Mouse (Mus musculus) cerebellum, postnatal 36 days (tissue): Measurements from ENCODE around the gene Ybx2.
A peak's percentile ranks its signal among the peaks of the same experiment; 100 is the strongest.

ENCODE experiments used
- DNase-seq, 2 experiments: peaks; one replicate each; pipeline ENCODE4 v3.0.0; 2021 to 2022; ENCODE audit warnings: mixed read lengths in 2 of 2

Ybx2 gene

GRCm38 (mm10) chr11:69935137-69935879 lies at the start of gene Ybx2:
Gene Ybx2, plus strand, starts transcription at chr11:69935796.
- peak; percentile 88 to 95 for DNase-seq

- no peak for DNase-seq
Measured at GRCm38 (mm10) chr11:69886907-69887635, 48.5 kb upstream of the Ybx2 start.

GRCm38 (mm10) chr11:69891482-69891881 lies 44.1 kb upstream of the Ybx2 start:
- DNase-seq, result no peak

- DNase-seq, result no peak
Measured at GRCm38 (mm10) chr11:69894671-69895070, 40.9 kb upstream of the Ybx2 start.

GRCm38 (mm10) chr11:69895291-69895690 lies 40.3 kb upstream of the Ybx2 start, which contains the start of gene Acap1:
Gene Acap1, minus strand, starts transcription at chr11:69895539.
- DNase-seq, result no peak

GRCm38 (mm10) chr11:69899870-69900269 lies 35.7 kb upstream of the Ybx2 start:
- no peak for DNase-seq

- peak; percentile 85 to 87 for DNase-seq
Measured at GRCm38 (mm10) chr11:69900471-69901405, 34.9 kb upstream of the Ybx2 start, which contains the start of the genes 2810408A11Rik and Neurl4. Gene 2810408A11Rik, minus strand, starts transcription at chr11:69900987. Gene Neurl4, plus strand, starts transcription at chr11:69901072.

- peak; percentile 94 to 95 for DNase-seq
Measured at GRCm38 (mm10) chr11:69901406-69901846, 34.2 kb upstream of the Ybx2 start.

- DNase-seq, result peak in 1 of 2 experiments; percentile 41
Measured at GRCm38 (mm10) chr11:69901993-69902392, 33.6 kb upstream of the Ybx2 start.

- no peak for DNase-seq
Measured at GRCm38 (mm10) chr11:69902972-69903371, 32.6 kb upstream of the Ybx2 start.

GRCm38 (mm10) chr11:69904311-69904710 lies 31.3 kb upstream of the Ybx2 start:
- no peak for DNase-seq

GRCm38 (mm10) chr11:69908645-69909044 lies 27.0 kb upstream of the Ybx2 start:
- no peak for DNase-seq

GRCm38 (mm10) chr11:69909174-69909573 lies 26.4 kb upstream of the Ybx2 start:
- DNase-seq, result no peak

- no peak for DNase-seq
Measured at GRCm38 (mm10) chr11:69910177-69910576, 25.4 kb upstream of the Ybx2 start.

- DNase-seq, result no peak
Measured at GRCm38 (mm10) chr11:69910781-69911560, 24.6 kb upstream of the Ybx2 start.

GRCm38 (mm10) chr11:69911701-69912100 lies 23.9 kb upstream of the Ybx2 start:
- DNase-seq, result no peak

GRCm38 (mm10) chr11:69912716-69913530 lies 22.7 kb upstream of the Ybx2 start:
- DNase-seq, result no peak

GRCm38 (mm10) chr11:69913554-69914371 lies 21.8 kb upstream of the Ybx2 start, which contains the start of gene Gps2:
Gene Gps2, plus strand, starts transcription at chr11:69913888.
- peak; percentile 94 to 97 for DNase-seq

GRCm38 (mm10) chr11:69914372-69914764 lies 21.2 kb upstream of the Ybx2 start:
- no peak for DNase-seq

- DNase-seq, result no peak
Measured at GRCm38 (mm10) chr11:69914917-69915430, 20.6 kb upstream of the Ybx2 start.
